Mouse (Mus musculus) left cerebral cortex, adult 18-20 months (tissue): Measurements from ENCODE around the gene Cttnbp2nl. TPM values are rescaled to one million over a fixed set of nuclear protein-coding genes. Genes with fewer than 3 reads are reported as not detected.

Source experiments
- DNase-seq, 2 experiments: peaks; one replicate each; pipeline ENCODE4 v3.0.0; 2021 to 2022; ENCODE audit warnings: low spot score in 2 of 2, mixed read lengths in 1 of 2
- total RNA-seq, 2 experiments: library from RNA; stranded (reverse); gene quantifications; 2 replicates each; pipeline ENCODE4 v1.2.3; 2021

The Cttnbp2nl gene
- total RNA-seq, 2 experiments from 2014 or later, result 26.0 to 31.0 TPM

DNA sequence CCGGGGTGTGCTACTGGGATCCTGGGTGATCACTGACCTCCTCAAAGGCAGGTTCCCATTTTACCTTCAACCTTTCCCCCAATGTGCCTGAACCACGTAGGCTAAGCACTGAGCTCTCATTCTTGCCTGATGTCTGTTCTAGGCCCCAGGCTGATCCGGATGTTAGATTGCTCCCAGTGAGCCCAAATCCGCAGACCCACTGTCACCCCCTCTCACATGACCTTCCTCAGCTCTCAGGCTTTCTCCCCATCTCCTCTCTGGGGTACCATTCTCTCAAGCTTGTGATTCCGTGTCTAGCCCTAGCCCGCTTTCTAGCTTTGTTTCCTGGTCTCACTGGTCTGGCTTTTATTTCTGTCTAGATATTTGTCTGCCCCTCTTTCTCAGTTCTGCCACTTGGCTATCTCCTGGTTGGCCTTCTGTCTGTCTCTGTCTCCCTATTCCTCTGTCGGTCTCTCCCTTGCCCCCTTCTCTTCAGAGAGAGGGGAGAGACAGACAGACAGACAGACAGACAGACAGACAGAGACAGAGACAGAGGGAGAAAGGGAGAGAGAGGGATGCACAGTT, 86.9 kb downstream of the Cttnbp2nl start:
- no peak for DNase-seq

DNA sequence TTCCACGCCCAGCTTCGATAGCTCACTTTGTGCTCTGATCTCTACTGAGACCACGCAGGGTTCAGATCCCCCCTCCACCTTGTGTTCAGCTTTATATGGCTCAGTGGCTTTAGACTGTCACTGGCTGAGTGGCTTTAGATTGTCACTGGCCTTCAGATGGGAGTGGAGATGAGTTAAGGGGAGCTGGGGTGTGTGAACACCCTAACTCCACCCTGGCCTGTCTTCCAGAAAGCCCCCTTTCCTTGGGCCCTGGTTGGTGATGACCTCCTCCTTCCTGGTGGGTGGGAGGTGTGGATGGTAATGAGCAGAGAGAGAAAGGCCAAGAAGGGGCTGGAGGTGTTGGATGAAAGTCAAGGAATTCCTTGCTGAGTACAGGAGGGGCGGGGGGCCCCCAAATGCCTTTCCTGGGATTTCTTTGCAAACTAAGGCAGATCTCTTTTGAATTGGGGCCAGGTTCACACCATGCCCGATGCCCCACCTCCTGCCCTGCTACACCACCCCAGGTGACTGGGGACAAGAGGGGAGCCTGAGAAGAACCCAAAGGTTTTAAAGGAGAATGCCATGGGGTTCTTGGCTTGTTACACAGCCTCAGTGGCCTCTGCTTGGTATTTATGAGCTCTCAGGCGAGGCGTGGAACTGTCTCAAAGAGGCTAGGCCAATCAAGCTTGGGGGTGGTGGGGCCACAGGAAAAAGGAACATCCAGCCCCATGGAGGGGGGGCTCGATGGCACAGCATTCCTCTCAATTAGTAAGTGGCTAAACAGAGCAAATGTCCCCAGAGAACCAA, 87.7 kb downstream of the Cttnbp2nl start:
- no peak for DNase-seq

DNA sequence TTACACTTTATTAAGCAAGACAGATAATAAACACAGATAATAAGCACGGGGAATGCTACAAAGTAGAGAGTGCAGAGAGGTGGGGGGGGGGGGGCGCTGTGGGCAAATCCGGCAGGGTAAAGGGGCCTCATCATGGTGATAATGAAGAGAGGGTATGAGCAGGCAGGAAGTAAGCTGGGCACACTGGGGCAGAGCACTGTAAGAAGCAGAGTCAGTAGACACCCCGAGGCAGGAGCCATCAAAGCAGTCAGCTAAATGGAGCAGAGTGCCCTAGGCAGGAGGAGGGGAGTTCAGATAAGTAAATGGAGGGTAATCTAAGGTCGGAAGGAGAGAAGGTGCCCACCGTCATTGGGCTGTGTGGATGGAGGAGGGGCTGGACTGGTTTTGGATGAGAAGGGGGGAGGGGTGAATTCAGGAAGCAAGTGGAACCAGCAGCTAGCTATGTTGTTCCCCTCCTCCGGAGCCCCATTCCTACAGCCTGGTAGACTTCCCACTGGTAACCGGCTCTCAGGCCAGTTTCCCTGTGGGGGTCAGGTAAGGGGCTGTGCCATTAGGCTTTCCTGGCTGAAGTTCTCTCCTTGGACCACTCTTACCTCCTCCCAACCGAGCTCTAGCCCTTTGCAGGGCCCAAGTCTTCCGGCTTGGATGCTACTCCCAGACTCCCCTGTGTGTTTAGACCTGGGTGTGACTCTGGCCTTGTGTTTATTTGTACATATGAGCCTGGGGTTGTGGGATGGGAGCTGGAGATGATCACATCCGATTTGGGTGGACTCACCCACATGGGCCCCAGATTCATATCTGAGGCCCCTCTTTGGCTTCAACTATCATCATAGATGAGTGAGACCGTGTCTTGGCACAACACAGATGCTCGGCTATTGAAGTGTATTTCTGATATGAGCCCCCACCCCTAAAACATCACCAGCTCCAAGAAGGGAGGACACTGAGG, 89.3 kb downstream of the Cttnbp2nl start:
- no peak for DNase-seq

DNA sequence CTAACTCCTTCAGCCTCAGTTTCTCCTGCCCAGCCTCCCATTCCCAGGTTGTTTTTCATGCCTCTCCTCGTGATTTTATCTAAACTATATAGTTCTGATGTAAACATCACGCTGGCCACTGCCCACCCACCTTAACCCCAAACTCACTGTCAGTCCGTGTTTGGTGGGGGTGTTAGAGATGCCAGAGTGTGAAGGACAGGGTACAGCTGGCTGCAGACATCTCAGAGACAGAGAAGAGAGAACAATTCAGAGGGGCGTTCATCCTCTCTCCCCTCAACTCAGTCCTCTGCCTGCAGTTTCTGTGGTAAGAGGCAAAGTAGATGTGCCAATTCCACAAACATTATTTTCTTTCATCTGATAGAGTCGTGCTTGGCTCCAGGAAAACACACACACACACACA, 90.1 kb downstream of the Cttnbp2nl start:
- no peak for DNase-seq

DNA sequence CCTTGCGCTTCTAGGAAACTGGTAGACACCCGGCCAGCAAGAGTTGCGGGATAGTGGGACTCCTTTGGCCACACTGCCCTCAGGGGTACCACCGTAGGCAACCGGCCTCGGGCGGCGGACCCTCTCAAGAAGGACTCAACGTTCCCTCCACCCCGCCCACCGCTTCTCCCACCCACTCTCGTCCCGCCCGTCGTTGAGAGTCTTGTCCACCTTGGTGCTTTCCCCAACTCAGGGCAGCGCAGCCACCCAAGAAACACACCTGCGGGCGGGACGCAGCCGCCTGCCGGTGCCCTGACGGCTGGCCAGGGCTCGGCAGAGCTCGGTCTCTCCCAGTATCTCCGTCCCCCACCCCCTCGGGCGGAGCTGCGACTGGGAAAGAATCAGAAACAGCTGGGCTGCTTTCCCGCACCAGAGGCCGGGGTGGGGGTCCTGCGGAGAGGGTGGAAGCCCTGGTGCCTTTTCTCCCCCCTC, 90.8 kb downstream of the Cttnbp2nl start:
- no peak for DNase-seq

DNA sequence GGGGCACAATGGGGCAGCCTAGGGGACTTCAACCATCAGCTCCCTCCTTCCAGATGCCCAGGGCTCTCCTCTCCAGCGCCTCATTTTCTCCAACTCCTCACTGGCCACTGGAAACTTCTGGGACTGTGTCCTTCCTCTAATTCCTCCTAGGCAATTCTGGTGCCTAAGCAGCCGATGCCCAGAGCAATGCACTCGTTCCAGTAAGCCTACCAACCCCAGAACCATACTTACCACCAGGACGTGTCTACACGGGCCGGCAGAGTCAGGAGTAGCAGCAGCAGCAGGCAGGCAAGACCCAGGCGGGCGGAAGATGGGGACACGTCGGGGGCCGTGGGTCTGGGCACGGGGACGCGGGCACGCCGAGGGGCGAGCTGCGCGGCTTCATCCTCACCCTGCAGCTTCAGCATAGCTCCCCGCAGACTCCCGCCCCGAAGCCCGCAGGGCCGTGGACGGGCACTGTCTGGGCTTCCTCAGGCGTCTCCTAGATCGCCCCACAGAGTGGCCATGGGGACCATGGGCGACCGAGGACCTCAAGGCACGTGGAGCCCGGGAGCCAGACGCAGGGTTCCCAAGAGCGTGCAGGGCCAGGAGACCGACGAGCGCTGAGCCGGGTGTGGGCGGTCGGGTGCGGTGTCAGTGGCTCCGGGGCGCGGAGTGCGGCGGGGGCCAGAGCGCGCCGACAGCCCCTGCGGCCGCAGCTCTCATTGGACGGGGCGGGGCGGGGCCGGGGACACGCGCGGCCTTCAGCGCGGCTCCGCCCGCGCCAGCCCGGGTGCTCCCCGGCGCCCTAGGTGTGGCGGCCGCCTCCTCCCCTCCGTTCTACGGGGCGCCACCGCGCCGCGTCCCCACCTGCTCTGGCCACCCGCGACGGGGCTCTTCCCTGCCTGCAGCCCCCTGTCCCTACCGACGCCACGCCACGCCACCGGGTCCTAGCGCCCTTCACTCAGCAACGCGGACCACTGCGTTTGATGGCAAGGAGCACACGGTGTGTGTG, 91.6 kb downstream of the Cttnbp2nl start, which contains the start of gene Wnt2b:
Wnt2b (minus strand) TSS at position 856 of the 994 bp plus-strand sequence.
- no peak for DNase-seq

DNA sequence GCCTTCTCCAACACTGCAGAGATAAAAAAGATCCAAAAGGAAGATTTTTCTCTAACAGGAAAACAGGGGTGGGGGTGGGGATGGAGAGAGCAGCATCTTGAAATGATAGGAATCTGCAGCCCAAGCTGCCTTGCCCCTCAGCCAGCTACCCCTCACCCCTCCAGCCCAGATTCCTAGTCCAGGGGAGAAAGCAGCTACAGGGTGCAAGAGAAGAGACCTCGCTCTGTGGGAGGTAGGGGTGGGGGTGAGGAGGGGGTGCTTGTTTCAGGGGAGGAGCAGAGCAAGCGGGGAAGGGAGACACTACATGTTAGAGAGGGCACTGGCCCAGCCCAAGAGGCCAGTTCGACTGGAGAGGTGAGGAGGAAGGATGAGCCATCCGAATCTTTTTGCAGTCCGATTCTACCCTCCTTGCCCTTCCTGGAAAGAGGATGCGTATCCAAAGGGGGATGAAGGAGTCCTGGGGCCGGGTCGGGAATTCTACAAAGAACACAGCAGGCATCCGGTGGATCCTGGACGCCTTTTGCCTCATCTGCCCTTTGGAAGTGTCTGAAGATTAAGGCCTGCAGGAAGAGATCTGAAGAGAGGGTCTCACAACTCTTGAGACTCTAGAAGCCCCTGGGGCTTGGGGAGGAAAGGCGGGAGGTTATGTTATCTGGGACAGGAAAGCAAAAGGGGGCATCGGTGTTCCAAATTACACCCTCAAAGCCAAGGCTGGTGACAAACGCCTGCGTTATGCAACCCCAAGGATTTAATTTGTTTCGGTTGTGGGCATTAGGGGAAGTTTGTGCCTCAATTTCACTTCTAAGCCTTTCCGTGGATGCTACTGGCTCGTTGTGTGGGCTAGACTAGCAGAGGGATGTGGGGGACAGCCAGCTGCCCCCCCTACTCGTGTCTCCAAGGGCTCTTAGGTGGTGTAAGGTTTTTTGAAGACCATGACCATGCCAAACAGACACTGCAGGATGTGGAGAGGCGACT, 92.6 kb downstream of the Cttnbp2nl start:
- no peak for DNase-seq

DNA sequence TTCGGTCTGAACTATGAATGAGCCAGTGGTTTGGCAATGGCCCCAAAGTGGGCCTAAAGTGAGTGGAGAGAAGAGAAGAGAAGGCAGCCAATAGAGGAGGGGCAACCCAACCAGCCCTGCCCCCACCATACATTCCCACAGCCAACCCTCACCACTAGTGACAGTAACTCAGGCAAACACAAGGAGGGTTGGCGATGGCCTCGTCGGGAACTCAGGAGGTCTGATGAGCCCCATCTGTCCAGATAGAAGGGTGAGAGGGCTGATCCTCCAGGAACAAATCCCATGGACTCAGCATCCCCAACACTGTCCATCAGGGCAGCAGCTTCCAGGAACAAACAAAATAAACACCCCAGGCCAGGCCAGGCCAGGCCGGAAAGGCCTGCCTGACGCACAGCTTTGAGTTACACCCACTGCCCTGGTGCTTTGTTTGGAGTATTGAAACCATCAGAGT, 96.8 kb downstream of the Cttnbp2nl start:
- DNase-seq, result no peak

DNA sequence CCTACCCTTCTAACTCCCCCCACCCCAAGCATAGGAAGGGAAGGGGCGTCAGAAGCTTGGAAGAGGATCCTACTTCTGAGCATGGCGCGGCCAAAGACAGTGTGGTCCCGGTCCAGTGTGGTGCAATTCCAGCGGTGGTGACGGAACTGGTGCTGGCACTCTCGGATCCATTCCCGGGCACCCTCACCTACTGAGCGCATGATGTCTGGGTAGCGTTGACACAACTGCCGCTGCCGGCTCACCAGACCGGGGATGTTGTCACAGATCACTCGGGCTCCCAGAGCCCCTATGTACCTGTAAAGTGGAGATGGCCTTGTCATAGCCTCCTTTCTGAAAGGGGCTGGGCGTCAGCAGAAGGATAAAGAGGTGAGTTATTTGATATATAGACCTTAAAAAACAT, 98.4 kb downstream of the Cttnbp2nl start:
- DNase-seq, result no peak

DNA sequence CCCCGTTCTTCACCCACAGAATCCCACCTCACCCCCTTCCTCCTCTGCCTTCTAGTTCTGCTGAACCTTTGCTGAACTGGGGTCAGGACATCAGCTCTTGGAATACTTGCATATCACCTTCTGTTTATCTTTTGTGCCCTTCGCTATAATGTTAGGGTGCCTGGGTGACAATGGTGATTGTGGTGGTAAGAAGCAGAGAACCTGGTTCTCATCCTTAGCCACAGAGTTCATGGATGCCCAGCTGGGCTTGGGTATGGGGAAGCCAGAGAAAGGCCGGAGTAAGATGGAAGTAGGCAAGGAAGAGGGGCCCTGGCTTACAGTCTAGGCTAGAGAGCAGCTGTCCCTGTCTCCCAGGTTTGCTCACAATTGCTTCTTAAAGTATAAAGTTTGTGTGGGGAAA, 98.8 kb downstream of the Cttnbp2nl start:
- no peak for DNase-seq

DNA sequence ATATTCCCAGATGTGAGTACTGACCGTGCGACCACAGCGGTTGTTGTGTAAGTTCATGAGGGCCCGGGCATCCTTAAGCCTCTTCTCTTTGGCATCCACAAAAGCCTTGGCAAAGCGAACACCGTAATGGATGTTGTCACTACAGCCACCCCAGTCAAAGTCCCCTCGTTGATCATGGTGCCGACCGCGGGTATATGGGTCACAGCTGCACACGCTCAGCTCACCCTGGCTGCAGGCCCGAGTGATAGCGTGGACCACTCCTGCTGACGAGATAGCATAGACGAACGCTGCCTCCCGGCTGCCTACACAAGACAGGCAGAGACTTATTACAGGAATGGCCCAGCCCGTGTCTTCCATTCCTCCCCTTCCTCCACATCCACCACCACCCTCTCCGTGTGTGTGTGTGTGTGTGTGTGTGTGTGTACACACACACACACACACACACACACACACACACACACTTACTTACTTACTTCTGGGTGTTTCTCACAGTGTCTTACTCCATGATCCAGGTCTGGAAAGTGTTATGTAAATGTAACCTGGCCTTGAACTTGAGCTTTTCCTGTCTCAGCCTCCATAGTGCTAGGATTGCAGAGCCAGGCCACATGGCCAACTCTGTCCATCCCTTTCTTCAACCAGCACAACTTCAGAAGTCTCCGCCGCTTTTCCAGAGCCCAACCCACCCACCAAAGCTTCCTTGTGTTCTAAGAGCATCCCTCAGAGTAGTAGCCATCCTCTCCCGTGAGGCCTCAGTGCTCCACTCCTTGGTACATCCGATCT, 99.9 kb downstream of the Cttnbp2nl start:
- DNase-seq, result no peak

Other genes starting within 250 kb of the Cttnbp2nl start
- 10 to 100 TPM in 1 of 2 experiments, 1 to 10 TPM in 1; 9.1 to 10.5 TPM for gene Mov10, start 234.6 kb downstream of the Cttnbp2nl start, total RNA-seq
- 10 to 100 TPM; 32.7 to 36.4 TPM for gene St7l, start 189.1 kb downstream of the Cttnbp2nl start, total RNA-seq
- gene Capza1, start 188.6 kb downstream of the Cttnbp2nl start, total RNA-seq, result 10 to 100 TPM; 29.2 to 40.3 TPM
- 1 to 10 TPM; 2.4 to 3.2 TPM for gene Wnt2b, start 91.2 kb downstream of the Cttnbp2nl start, total RNA-seq
- gene 4930564D02Rik, start 13.7 kb upstream of the Cttnbp2nl start, total RNA-seq, result not detected